Mouse (Mus musculus): ENCODE data around the gene S100a7a.

- TF ChIP-seq CTCF (IDR thresholded peaks at IDR 0.05; ENCODE audit: low read depth, low read length): no peak
- no peak for TF ChIP-seq POLR2A (IDR thresholded peaks at IDR 0.05; ENCODE audit: extremely low read depth, insufficient read depth, low read length)
Measured at GRCm38 (mm10) chr3:90659364-90660044, 5.7 kb downstream of the S100a7a start.

Data from liver, adult 2 months (tissue).